Mouse (Mus musculus) liver, embryonic 14.5 days (tissue): ENCODE measurements around the gene Aplp2.

Experiments
- CTCF ChIP-seq: IDR thresholded peaks from 2 replicates; pipeline ENCODE4 v1.5.1; 2016; ENCODE audit warnings: antibody characterized with exemption, low read depth, control low read depth
- EP300 ChIP-seq: IDR thresholded peaks from 2 replicates; pipeline ENCODE4 v1.6.1; 2016; ENCODE audit warnings: antibody characterized with exemption, low read depth

- TF ChIP-seq CTCF = 0 out of 2 replicates have a peak, but pooled peaks have one; percentile 4
- peak; percentile 96 for TF ChIP-seq EP300
Measured at GRCm38 (mm10) chr9:31254697-31255004, 43.0 kb upstream of the Aplp2 start.
